Mouse (Mus musculus) urinary bladder, postnatal 25 days (tissue): ENCODE data around the gene AC131692.1.
A peak's percentile ranks its signal among the peaks of the same experiment; 100 is the strongest.
"Not testable (repeated sequence)": the region's sequence is repeated elsewhere in the genome, so short reads cannot be mapped to it uniquely, and the experiment has no call there.

Source experiments
- DNase-seq: peaks from one replicate; pipeline ENCODE4 v3.0.0; 2022; ENCODE audit warnings: low spot score

The AC131692.1 gene

DNA sequence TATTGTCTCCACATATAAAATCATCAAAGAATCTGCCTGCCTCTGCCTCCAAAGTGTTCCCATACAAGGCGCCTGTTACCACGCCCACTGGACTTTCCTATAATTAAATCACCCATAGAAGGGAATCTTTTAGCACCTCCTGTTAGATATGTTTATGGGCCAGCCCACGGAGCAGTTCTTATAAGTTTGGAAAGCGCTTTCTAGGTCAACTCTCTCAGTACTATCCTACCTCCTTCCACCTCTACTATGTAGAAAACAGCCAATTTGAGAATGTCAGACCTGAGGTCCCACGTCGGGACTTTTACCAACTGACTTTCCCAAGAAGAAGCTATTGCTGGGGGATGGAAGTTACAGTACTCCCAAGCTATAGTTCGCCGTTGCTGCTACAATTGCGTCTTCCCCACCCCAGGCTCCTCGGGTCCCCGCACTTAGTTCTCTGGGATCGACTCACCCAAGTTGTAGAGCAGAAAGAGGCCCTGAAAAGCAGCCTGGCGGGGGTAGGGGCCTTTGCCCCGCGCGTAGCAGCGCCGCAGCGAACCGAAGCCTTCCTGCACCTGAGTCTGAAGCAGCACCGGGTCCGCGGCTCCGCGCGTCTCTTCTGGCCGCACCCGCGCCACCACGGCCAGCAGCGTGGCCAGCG is 23.2 kb downstream of the AC131692.1 start:
- DNase-seq = no peak

DNA sequence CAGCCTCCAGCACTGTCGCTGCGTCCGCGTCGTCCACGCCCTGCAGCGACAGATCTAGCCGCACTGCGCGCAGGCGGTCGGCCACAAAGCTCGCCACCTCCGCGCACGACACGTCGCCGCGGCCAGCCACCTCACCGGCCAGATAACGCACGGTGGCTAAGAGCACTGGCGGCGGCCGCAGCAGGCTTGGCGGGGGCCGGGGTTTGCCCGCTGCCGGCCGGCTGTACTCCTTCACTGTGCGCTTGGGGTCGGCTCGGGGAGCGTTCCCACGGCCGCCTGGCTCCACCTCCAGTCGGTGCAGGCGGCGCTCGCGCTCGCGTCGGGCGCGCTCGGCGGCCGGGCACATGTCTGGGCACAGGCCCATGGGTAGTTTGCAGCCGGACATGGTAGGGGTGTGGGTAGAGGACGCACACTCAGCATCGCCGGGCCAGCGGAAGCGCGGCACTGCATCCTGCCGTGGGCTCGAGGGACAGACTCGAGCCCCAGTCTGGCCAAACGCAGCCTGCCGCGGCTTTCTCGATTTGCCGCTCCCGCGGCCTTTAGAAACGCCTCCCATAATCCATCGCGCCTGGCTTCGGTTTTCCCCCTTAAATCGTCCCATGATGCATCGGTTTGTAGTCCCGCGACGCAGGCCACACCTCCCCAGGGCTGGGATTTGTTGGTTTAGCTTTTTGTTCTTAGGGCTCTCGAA is 23.9 kb downstream of the AC131692.1 start, which contains the start of gene Sac3d1:
Gene Sac3d1 (minus strand): TSS at position 665 of the 691 bp plus-strand sequence.
- DNase-seq = peak; percentile 73

DNA sequence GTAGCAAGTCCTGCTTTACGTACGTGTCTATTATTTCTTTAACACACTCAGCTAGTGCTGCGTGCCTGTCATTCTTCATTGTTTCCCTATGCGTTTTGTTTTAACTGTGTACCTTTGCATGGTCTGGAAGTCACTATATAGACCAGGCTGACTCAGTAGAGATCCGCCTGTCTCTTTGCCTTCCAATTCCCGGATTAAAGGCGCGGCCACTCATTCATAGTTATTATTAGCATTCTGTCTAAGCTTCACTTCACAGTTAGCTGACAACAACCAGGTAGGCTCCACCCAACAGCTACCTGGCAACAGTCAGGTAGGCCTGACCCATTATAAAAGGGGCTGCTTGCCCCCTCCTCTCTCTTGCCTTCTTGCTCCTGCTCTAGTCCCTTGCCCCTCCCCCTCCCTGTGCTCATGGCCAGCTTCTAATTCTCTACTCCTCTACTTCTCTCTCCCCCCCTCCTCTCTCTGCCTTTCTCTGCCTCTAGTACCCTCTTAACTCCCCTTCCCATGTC is 24.5 kb downstream of the AC131692.1 start:
- no peak for DNase-seq

DNA sequence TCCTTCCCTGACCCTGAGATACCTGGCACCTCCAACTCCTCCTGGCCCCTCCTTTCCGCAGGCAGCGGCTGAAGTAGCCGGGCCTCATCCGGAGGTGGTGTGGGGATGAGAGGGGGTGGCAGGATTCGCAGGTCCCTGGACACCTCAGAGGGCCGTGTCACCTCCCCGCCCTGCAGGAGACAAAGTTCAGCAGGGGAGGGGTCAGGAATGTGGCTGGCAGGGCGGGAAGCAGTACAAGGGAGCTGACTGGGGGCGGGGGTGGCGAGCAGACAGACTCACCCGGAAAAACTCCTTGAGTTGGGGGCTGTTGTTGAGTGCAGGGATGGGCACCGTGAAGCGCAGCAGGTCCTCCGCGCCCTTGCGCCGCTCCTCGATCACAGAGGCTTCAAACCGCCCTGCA is 27.5 kb downstream of the AC131692.1 start:
- no peak for DNase-seq

DNA sequence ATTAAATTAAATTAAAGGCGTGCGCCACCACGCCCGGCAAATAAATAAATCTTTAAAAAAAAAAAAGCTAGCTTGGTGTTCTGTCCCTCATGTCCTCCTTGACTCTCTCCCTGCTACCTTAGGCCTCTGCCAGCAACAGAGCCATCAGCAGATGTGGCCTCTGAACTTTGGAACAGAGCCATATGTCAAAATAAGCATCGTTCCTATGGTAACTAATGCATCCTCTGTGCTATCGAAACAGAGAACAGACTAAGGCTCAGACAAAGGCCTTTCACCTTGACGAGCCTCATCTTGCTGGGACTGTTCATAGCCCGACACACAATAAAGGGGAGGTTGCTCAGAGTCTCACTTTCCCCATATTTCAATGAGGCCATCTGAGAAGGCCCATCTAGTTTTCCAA is 29.1 kb downstream of the AC131692.1 start:
- no peak for DNase-seq

DNA sequence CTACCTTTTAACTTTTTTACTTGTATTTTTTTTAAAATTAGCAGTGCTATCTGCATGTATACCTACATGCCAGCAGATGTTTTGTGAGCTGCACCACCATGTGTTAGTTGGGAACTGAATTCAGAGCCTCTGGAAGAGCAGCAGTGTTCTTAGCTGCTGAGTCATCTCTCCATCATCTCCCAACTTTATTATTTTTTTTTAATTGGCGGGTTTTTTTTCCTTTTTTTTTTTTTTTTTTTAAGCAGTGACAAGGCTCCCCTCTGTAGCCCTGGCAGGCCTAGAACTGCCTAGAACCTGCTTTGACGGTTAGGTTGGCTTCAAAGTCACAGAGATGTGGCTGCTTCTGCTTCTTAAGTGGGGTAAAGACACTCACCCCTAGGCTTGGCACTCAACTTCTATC is 30.7 kb downstream of the AC131692.1 start:
- no peak for DNase-seq

DNA sequence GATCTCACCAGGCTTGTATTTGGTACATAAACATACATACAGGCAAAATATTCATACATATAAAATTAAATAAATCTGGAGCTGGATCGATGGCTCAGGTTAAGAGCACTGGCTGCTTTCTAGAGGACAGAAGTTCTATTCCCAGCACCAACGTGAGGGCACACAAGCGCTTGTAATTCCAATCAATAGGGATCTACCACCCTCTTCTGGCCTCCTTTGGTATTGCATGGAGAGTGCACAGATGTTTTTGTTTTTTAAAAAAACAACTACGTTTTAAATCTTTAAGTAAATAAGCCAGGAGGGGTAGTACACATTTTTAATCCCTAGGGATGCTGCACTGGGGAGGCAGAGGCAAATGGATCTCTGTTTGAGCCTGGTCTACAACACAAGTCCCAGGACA is 32.1 kb downstream of the AC131692.1 start:
- peak; percentile 42 for DNase-seq

DNA sequence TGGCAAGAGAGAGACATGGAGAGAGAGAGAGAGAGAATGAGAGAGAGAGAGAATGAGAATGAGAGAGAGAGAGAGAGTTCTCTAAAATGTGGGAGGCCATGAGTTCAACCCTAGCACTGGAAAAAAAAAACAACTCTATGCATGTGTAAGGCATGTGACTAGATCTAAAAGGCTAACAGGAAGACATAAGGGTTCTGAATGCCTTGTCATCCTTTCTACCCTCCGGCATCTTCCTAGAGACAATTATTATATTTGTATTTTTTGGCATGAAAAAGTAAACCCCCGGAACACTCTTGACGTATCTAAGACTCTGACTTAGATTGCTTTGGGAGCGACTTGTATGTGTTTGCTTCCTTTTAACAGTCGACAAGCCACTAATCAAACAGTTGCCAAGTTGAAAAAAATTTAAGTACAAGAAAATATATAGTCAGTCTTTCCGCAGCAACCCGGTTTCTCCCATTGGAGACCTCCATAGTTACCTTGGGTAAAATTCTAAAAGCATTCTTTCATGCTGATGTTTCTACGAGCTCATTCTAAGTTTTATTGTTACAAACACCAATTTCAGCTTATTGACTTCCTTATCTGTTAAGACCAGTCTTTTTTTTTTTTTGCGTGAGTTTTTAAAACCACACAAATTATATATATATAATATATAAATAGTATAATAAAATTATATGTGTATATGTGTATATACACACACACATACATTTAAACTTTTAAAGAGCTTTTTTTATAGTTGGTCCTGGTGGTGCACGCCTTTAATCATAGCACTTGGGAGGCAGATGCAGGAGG is 32.8 kb downstream of the AC131692.1 start:
- no peak for DNase-seq

DNA sequence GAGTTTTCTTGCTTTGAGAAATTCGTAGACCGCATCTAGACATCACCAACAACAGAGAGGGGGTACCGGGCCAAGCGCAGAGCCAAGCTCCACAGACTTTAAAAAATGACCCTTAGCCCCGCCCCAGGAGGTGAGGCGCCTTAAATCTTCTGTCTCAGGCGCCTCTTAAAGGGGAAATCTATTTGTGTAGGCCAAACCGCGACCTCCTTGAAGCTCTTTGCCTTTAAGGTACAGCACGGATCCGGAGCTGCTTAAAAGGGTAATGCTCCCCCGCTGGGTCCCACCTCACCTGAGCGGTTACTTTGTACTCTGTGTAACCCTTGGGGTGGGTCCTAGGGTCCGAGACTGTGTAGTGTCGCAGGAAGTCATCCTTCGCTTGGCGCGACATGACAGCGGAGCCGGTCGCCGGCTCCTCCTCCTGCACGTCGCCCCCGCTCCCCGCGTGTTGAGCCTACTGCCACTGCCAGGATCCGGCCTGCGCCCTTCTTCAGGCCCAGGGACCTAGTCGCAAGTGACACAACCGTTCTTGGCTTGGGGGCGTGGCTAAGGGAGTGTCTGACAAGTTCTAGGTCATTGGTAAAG is 33.6 kb downstream of the AC131692.1 start, which contains the start of gene Snx15:
Gene Snx15 (minus strand): TSS at position 545 of the 582 bp plus-strand sequence.
- peak; percentile 90 for DNase-seq

DNA sequence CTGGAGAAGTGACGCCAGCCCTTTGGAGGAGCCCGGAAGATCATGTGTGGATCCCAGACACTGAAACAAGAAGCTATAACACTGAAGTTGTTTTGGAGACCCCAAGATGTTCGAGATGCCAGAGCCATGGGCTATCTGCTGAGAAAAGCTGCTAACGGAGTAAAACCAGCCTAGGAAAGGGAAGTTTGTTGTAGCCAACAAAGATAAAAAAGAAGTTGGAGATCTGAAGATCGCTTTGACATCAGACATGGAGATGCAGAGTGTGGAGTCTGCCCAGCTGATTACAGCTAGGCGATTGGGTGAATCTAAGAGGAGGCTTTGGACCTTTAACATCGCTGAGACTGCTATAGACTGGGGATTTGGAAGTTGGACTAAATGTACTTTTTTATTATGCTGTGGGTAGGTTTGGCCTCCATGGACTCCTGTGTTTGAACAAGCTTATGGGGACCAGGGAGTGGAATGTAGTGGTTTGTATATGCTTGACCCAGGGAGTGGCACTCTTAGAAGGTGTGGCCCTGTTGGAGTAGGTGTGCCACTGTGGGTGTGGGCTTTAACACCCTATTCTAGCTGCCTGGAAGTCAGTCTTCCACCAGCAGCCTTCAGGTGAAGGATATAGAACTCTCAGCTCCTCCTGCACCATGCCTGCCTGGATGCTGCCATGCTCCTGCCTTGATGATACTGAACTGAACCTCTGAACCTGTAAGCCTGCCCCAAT is 36.4 kb downstream of the AC131692.1 start:
- DNase-seq = not testable (repeated sequence)

DNA sequence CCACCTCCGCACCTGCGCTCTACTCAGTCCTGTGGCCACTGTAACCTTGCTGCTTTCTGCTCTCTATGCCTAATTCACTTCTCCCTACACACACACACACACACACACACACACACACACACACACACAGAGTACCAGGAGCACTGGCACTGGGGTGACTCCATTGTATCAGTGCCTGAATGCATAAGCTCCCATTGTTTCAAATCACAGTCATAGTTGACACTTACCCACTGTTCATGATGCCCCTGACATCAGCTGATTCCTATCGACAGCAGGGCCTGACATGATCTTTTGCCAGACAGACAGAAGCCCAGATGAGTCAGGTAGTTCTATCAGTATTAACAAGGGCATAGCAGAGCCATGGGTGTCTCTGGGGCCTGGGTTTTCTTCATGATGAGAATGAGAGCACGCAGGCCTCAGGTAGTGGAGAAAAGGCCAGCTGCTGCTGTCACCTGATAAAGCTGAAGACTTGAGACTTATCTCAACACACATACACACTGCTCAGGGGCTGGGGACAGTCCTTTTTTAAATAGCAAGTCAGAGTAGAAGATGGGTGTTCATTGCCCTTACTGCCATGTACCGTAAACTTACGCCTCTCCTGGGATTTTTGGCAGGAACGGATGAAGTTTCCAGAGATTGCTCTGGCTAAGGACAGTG is 38.1 kb downstream of the AC131692.1 start:
- no peak for DNase-seq

DNA sequence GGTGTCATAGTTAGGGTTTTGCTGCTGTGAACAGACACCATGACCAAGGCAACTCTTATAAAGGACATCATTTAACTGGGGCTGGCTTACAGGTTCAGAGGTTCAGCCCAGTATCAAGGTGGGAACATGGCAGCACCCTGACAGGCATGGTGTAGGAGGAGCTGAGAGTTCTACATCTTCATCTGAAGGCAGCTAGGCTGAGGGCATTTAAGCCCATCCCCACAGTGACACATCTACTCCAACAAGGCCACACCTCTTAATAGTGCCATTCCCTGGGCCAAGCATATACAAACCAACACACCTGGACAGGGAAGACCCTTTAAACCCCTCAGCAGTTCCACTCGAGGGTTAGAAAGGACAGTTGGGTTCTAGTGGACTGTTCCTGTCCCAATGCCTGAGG is 39.0 kb downstream of the AC131692.1 start:
- DNase-seq = not testable (repeated sequence)

DNA sequence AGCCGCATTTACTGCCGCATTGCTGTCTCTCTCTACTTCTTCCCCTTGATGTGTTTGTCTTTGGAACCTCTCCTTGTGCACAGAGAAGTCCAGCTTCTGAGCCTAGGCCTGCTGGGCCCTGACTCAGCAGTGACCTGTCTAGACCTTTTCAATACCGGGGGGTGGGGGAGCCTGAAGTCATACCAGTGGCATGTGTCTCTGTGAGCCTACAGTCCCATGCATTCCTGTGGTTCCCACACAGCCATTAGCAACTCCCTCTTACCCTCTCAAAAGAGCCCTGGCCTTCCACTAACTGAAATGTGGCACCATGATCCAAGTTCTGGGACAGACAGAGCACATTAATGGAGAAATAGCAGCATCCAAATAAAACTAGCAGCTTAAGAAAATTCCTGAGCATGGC is 42.2 kb downstream of the AC131692.1 start:
- no peak for DNase-seq

DNA sequence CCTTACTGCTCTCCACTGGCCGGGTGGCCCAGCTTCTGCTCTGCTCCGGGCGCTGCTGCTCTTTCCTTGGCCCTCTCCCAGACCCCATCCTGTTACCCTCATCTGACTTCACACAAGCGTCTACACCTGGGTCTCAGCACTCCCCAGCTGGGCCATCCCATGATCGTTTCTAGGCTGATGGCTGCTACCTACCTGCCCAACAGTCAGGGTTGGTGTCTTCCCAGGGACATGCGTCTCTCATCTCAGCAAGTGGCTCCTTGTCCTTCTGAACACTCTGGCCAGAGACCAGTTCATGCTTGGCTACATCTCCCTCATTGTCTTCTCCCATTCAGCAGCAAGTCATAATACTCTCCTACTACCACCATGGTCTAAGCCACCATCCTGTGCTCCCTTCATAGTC is 45.5 kb downstream of the AC131692.1 start:
- no peak for DNase-seq

DNA sequence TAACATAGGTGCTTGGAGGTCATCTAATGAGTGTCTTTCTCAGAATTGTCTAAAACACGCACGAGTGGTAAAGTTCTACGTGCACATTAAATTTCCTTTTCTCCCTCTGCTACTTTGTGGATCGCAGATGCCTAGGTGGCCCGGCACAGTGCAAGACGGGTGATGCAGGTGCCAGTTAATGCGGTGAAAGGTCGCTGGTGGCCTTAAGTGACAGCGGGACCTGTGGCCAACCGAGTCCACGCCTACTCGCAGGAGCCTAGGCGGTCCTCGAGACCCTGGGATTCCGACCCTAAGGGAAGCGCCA is 46.1 kb downstream of the AC131692.1 start:
- no peak for DNase-seq

DNA sequence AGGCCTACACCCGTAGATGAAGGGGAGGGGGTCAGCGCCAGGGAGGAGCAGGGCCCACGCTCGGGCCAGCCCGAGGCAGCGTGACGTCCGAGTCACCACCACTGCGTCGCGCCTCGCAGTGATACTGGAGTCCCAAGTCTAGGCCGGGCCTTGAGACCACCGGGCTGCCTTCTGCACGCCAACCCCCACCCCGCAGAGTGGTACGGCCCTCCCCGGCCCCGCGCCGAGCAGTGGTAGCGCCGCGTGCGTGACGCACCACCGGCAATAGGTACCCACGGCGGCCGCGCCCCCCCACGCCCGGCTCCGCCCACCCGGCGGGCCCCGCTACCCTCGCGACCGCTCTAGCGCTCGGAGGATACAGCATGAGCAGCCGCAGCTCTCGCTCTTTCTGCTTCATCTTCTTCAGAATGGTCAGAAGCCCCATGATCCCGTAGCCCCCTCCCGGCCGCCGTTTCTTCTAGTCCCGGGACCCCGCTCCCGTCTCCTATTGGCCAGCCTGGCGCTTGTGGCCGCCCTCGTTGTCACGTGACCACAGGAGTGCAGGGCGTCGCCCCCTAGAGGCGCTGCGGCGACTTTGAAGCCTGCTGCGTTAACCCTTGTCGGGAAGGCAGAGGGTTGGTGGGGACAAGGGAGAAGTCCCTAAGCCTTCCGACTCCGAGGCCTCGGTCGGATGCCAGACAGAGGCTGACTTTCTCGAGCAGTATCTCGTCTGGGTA is 46.6 kb downstream of the AC131692.1 start, which contains the start of gene Batf2:
Gene Batf2 (plus strand): TSS at position 306 of the 716 bp plus-strand sequence.
- DNase-seq = peak; percentile 83

DNA sequence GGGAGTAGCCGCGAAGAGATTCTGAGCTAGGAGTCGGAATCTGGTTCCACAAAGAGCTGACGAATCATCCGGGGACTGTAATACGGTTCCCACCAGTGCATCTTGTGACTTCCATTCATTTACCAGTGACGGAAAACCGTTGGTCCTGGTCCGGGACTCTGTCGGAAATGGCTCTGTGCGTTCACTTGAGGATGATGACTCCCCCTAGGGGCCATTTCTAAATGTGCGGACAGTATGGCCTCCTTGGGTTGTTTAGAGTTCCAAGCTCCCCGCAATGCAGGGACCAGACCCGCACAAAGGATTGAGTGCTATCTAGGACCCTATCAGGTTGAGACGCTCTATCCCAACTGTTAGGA is 47.2 kb downstream of the AC131692.1 start, which contains the start of gene Arl2:
Gene Arl2 (minus strand): TSS at position 155 of the 356 bp plus-strand sequence.
- peak; percentile 64 for DNase-seq

DNA sequence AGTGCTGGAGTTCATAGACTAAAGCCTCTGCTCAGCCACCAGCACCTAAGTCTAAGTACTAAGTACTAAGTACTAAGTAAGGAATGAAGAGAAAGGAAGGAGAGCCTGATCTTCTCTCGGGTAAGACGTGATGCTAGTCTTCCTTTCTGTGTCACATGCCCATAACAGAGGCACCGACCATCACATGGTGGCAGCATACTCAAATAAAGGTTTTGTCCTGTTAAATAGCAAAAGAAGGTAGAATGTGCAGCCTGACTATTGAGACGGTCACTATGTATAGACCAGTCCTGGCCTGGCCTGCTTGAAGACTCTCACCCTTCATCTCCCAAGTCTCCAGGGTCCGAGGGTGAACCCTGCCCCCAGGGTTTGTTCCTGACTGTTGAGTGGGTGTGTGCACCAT is 50.6 kb downstream of the AC131692.1 start:
- no peak for DNase-seq
